Mouse (Mus musculus): ENCODE data around the gene Dhrs7. TPM values are rescaled to one million over a fixed set of nuclear protein-coding genes. Genes with fewer than 3 reads are reported as not detected.

Gene Dhrs7
- polyA plus RNA-seq, 1 experiment from 2014 or later, result 66.2 TPM

DNA sequence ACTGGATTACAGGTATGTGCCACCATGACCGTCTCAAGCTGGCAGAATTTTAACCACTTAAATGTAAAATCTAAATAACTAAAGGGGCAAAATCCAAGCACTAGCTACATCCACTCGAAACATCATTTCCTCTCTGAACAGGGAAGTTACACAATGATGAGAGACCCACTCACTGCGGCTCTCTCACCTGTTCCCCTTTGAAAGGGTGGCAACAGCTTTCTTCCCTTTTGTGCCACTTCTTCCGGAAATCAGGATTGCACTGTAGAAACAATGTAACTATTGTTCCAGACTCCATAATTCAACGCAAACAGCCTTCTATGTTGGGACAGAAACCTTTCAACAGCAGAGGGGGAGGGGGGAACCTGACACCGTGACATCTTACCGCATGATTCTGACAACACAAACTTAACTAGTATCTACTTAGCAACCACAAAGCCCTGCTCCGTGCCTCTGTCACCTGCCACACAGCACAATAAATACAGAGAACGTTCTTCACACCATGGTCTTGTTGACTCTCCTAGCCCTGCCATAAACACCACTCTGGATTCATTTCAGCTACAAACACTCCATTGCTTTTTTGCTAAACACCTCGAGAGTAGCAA is 3.3 kb upstream of the Dhrs7 start:
- no peak overlapping the region for H3K4me3 ChIP-seq (replicated peaks; ENCODE audit: low read length)
- no peak overlapping the region for H3K9ac ChIP-seq (ENCODE audit: low read length)
- H3K4me2 ChIP-seq (ENCODE audit: low read depth, low read length), result no peak overlapping the region
- no peak overlapping the region for H3K27ac ChIP-seq (ENCODE audit: low read length)
- WGBS, result 58% methylated on average over 10 of the region's 10 CpGs
- peaks cover 6% of the 10 kb centered on the region; the same call in 1 of the 2 replicates for H3K9me3 ChIP-seq (replicated peaks; ENCODE audit: control insufficient read depth, low read length)
- no peaks in the 10 kb centered on the region for H3K27me3 ChIP-seq (ENCODE audit: control insufficient read depth, insufficient read depth, low read length)
- no peak for ATAC-seq (ENCODE audit: insufficient read depth, low FRiP score)
- H3K4me1 ChIP-seq (ENCODE audit: control insufficient read depth, insufficient read depth, low read length), result 0 out of 2 replicates have a peak, but pooled peaks cover 10% of the 10 kb centered on the region
- H3K36me3 ChIP-seq (ENCODE audit: control insufficient read depth, insufficient read depth, low read length), result no peaks in the 10 kb centered on the region

DNA sequence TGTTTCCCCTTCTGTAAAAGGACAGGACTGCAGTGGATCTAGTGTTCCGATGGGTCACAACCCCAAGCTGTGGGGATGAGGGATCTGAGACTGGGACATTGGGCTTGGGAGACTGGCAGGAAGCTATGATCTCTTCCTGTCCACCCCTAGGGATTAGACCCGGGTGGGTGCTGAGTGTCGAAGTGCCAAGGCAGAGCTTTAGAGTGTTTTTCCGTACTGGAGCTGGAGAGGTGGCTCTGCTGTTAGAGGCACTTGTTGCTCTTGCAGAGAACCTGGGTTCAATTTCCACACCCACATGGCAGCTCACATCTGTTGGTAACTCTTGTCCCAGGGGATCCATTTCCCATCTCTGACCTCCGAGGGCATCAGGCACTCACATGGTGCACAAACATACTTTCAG is 1.3 kb upstream of the Dhrs7 start:
- Histone ChIP-seq H3K27ac (ENCODE audit: low read length) (no peak overlapping the region), H3K4me3 (replicated peaks; ENCODE audit: low read length) (no peak overlapping the region), H3K4me1 (ENCODE audit: control insufficient read depth, insufficient read depth, low read length) (0 out of 2 replicates have a peak, but pooled peaks cover 10% of the 10 kb centered on the region), H3K4me2 (ENCODE audit: low read depth, low read length) (no peak overlapping the region), H3K9me3 (replicated peaks; ENCODE audit: control insufficient read depth, low read length) (peaks cover 6% of the 10 kb centered on the region; the same call in 1 of the 2 replicates), H3K36me3 (ENCODE audit: control insufficient read depth, insufficient read depth, low read length) (no peaks in the 10 kb centered on the region), H3K27me3 (ENCODE audit: control insufficient read depth, insufficient read depth, low read length) (no peaks in the 10 kb centered on the region), H3K9ac (ENCODE audit: low read length) (no peak overlapping the region)
- WGBS, result 86% methylated on average over 5 of the region's 5 CpGs
- no peak for ATAC-seq (ENCODE audit: insufficient read depth, low FRiP score)

DNA sequence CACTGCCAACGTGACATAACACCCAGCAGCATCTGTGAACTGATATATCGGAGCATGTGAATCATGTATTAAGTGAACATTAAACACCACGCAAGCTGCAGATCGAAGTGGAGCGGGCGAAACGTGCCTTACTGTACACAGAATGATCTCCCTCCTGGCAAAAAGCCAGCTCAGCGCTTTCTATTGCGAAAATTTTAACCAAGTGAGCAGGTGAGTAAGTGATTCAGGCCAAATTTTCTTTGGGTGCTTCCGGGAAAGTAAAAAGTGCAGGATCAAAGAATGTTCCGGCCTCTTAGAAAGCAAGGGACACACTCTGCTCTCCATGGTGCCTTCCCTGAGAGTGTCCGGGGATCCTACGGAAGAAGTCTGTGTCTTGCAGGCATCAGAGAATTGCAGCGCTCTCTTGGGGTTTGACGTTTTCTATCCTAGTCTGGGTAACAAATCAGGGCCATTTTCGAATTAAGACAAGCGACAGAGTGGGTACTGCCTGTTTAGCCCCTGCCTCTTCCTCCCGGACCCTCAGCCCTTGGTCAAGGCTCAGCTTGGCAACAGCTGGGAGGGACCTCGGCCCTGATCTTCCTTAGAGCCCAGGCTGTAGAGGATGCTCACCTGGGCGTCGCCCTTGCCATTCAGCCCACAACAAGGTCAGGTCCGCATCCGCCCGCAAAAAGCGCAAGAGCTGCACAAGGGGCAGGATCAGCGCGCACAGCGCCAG is 532 bp downstream of the Dhrs7 start:
- peak; percentile 47 for ATAC-seq (ENCODE audit: insufficient read depth, low FRiP score)
- Histone ChIP-seq H3K36me3 (ENCODE audit: control insufficient read depth, insufficient read depth, low read length) (no peaks in the 10 kb centered on the region), H3K4me3 (replicated peaks; ENCODE audit: low read length) (peak overlapping the region; percentile 72), H3K27me3 (ENCODE audit: control insufficient read depth, insufficient read depth, low read length) (no peaks in the 10 kb centered on the region), H3K9ac (ENCODE audit: low read length) (peak overlapping the region; percentile 78), H3K27ac (ENCODE audit: low read length) (peak overlapping the region; percentile 93), H3K9me3 (replicated peaks; ENCODE audit: control insufficient read depth, low read length) (peaks cover 5% of the 10 kb centered on the region; the same call in 1 of the 2 replicates), H3K4me2 (ENCODE audit: low read depth, low read length) (peak overlapping the region; percentile 89), H3K4me1 (ENCODE audit: control insufficient read depth, insufficient read depth, low read length) (0 out of 2 replicates have a peak, but pooled peaks cover 10% of the 10 kb centered on the region)
- WGBS, result 3% methylated on average over 28 of the region's 28 CpGs

DNA sequence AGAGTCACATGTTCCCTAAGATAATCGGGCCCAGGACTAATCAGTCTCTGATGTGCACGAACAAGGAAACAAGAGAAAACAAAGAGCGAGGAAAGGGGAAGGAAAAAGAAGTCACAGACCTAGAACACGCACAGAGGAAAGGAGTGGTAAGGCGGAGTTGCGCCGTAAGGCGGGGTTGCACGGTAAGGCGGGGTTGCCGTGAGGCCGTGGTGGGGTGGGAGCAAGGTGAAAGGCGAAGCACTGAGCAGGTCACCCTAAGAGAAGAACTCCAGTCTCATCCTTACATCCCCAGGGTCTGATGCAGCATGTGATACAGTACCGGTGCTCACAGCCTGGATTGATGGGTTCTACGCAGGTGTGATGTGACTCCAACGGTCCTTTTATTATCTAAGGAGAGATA is 8.9 kb downstream of the Dhrs7 start:
- Histone ChIP-seq H3K27me3 (ENCODE audit: control insufficient read depth, insufficient read depth, low read length) (no peaks in the 10 kb centered on the region), H3K36me3 (ENCODE audit: control insufficient read depth, insufficient read depth, low read length) (no peaks in the 10 kb centered on the region), H3K9me3 (replicated peaks; ENCODE audit: control insufficient read depth, low read length) (no peaks in the 10 kb centered on the region), H3K4me2 (ENCODE audit: low read depth, low read length) (no peak overlapping the region), H3K9ac (ENCODE audit: low read length) (no peak overlapping the region), H3K27ac (ENCODE audit: low read length) (no peak overlapping the region), H3K4me1 (ENCODE audit: control insufficient read depth, insufficient read depth, low read length) (no peaks in the 10 kb centered on the region), H3K4me3 (replicated peaks; ENCODE audit: low read length) (no peak overlapping the region)
- no peak for ATAC-seq (ENCODE audit: insufficient read depth, low FRiP score)
- 88% methylated on average over 16 of the region's 16 CpGs for WGBS

DNA sequence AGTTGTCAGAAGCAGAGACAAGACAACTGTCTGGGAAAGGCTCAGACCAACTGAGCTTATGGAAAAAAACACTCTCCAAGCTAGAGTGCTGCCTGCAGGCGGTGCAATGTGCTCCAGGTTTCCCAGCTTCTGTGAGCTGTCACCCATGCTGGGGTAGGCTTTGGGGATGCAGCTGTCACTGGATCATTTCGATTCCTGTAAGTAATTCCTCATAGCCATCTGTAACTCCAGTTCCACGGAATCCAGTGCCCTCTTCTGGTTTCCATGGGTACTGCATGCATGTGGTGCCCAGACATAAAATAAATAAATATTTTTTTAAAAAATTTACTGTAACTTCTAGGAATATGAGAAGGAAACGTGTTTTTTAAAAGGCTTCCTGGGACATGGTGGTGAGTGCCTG is 10.0 kb downstream of the Dhrs7 start:
- H3K9ac ChIP-seq (ENCODE audit: low read length), result no peak overlapping the region
- WGBS, result 25% methylated on average over 4 of the region's 4 CpGs
- no peaks in the 10 kb centered on the region for H3K36me3 ChIP-seq (ENCODE audit: control insufficient read depth, insufficient read depth, low read length)
- no peaks in the 10 kb centered on the region for H3K4me1 ChIP-seq (ENCODE audit: control insufficient read depth, insufficient read depth, low read length)
- no peaks in the 10 kb centered on the region for H3K9me3 ChIP-seq (replicated peaks; ENCODE audit: control insufficient read depth, low read length)
- ATAC-seq (ENCODE audit: insufficient read depth, low FRiP score), result no peak
- no peak overlapping the region for H3K27ac ChIP-seq (ENCODE audit: low read length)
- H3K4me2 ChIP-seq (ENCODE audit: low read depth, low read length), result no peak overlapping the region
- H3K4me3 ChIP-seq (replicated peaks; ENCODE audit: low read length), result no peak overlapping the region
- no peaks in the 10 kb centered on the region for H3K27me3 ChIP-seq (ENCODE audit: control insufficient read depth, insufficient read depth, low read length)

DNA sequence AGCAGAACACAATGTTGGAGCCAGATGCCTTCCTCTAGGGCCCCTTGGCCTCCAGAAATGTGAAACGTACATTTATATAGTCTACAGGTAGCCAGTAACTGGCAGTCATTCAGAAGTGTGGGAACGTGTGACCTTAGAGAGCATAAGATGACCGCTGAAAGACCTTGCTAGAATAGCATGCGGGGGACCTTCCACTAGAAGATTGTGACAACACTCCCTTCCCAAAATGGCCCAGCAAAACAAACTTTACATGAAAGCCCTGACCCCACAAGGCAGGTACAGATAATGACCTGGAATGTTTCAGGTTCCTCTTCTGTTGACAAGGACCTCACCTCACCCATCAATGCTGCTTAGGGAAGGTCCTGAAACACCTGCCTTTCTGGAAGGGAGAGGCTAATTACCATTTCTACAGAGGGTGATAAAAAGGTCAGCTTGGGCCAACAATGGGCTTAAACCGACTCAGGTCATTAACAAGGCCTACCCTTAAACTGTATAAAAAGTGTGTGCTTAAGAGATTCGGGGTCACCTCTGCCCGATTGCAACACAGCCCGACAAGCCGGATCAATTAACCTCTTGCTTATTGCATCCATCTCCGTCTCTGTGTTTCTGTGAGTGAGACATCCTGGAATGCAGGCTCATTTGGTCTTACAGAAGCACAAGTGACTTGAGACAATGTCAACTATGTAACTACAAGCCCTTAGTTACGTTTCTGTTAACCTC is 14.9 kb downstream of the Dhrs7 start, which contains the start of gene Gm4756:
Gene Gm4756, minus strand, starts transcription at position 51 of the 720 bp plus-strand sequence.
- Histone ChIP-seq H3K27ac (ENCODE audit: low read length) (no peak within 1 kb of the TSS), H3K4me3 (replicated peaks; ENCODE audit: low read length) (no peak within 1 kb of the TSS), H3K4me2 (ENCODE audit: low read depth, low read length) (no peak within 1 kb of the TSS), H3K36me3 (ENCODE audit: control insufficient read depth, insufficient read depth, low read length) (no peaks in the 10 kb centered on the region), H3K9me3 (replicated peaks; ENCODE audit: control insufficient read depth, low read length) (no peaks in the 10 kb centered on the region), H3K9ac (ENCODE audit: low read length) (no peak within 1 kb of the TSS), H3K4me1 (ENCODE audit: control insufficient read depth, insufficient read depth, low read length) (no peaks in the 10 kb centered on the region), H3K27me3 (ENCODE audit: control insufficient read depth, insufficient read depth, low read length) (no peaks in the 10 kb centered on the region)
- 73% methylated on average over 11 of the region's 11 CpGs for WGBS
- no peak for ATAC-seq (ENCODE audit: insufficient read depth, low FRiP score)

DNA sequence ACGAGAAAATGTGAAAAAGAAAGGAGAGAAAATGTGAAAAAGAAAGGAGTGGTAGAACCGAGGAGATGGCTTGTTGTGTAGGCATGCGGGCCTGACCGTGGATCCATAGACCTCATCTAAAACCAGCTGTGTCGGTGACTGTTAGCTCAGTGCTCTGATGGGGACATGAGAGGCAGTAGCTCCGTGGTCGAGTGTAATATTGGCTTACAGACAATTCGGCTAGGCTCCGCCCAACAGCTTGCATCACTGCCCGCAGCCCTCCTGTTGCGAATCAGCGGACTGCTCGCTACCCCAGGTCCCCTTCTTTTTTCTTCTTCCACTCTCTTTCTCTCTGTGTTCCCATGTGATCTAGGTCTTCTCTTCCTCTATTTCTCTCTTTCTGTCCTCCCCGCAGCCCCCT is 15.8 kb downstream of the Dhrs7 start:
- 89% methylated on average over 14 of the region's 14 CpGs for WGBS
- no peak for ATAC-seq (ENCODE audit: insufficient read depth, low FRiP score)
- Histone ChIP-seq H3K9ac (ENCODE audit: low read length) (no peak overlapping the region), H3K4me1 (ENCODE audit: control insufficient read depth, insufficient read depth, low read length) (no peaks in the 10 kb centered on the region), H3K4me3 (replicated peaks; ENCODE audit: low read length) (no peak overlapping the region), H3K27ac (ENCODE audit: low read length) (no peak overlapping the region), H3K36me3 (ENCODE audit: control insufficient read depth, insufficient read depth, low read length) (no peaks in the 10 kb centered on the region), H3K4me2 (ENCODE audit: low read depth, low read length) (no peak overlapping the region), H3K9me3 (replicated peaks; ENCODE audit: control insufficient read depth, low read length) (no peaks in the 10 kb centered on the region), H3K27me3 (ENCODE audit: control insufficient read depth, insufficient read depth, low read length) (no peaks in the 10 kb centered on the region)

DNA sequence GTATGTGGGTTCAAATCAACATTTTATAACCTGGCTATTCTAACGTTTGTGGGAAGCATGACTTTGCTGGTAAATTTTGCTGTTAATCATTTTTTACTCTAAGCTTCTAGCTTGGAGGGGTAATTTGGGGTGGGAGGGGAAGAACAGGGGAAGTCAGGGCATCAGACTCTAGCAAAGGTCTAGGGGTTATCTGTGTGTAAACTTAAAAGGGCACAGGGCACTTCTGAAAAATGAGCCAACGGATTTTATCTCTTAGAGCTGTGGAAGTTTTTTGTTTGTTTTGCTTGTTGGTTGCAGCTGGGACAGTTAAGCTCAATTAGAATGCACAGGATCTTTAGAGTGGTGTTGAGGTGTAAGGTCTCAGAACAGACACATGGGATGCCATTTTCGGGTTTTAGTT is 26.7 kb downstream of the Dhrs7 start:
- 71% methylated on average over 3 of the region's 3 CpGs for WGBS
- ATAC-seq (ENCODE audit: insufficient read depth, low FRiP score), result no peak
- Histone ChIP-seq H3K4me1 (ENCODE audit: control insufficient read depth, insufficient read depth, low read length) (no peaks in the 10 kb centered on the region), H3K27me3 (ENCODE audit: control insufficient read depth, insufficient read depth, low read length) (no peaks in the 10 kb centered on the region), H3K9me3 (replicated peaks; ENCODE audit: control insufficient read depth, low read length) (peaks cover 4% of the 10 kb centered on the region; the same call in 1 of the 2 replicates), H3K4me2 (ENCODE audit: low read depth, low read length) (no peak overlapping the region), H3K27ac (ENCODE audit: low read length) (no peak overlapping the region), H3K4me3 (replicated peaks; ENCODE audit: low read length) (no peak overlapping the region), H3K9ac (ENCODE audit: low read length) (no peak overlapping the region), H3K36me3 (ENCODE audit: control insufficient read depth, insufficient read depth, low read length) (no peaks in the 10 kb centered on the region)

DNA sequence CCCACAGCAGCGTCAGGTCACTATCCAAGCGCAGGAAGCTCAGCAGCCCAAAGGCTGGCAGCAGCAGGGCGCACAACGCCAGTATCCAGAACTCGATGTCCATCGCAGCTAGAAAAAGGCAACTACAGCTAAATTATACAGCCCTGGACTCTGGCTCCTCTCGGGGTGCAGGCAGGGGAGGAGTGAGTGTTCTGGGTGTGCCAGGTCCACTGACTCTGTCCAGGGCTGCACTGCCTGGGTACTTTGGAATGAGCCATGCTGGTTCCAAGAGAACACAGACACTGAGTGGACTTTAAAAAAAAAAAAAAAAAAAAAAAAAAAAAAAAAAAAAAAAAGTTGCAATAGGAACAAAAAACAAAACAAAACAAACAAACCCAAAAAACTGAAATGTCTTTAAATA is 36.0 kb downstream of the Dhrs7 start:
- no peaks in the 10 kb centered on the region for H3K4me1 ChIP-seq (ENCODE audit: control insufficient read depth, insufficient read depth, low read length)
- H3K36me3 ChIP-seq (ENCODE audit: control insufficient read depth, insufficient read depth, low read length), result no peaks in the 10 kb centered on the region
- H3K4me2 ChIP-seq (ENCODE audit: low read depth, low read length), result no peak overlapping the region
- no peak overlapping the region for H3K4me3 ChIP-seq (replicated peaks; ENCODE audit: low read length)
- no peak overlapping the region for H3K9ac ChIP-seq (ENCODE audit: low read length)
- ATAC-seq (ENCODE audit: insufficient read depth, low FRiP score), result no peak
- no peaks in the 10 kb centered on the region for H3K27me3 ChIP-seq (ENCODE audit: control insufficient read depth, insufficient read depth, low read length)
- no peak overlapping the region for H3K27ac ChIP-seq (ENCODE audit: low read length)
- 90% methylated on average over 7 of the region's 7 CpGs for whole genome bisulfite sequencing
- no peaks in the 10 kb centered on the region for H3K9me3 ChIP-seq (replicated peaks; ENCODE audit: control insufficient read depth, low read length)
